Mouse (Mus musculus) cerebellum, adult 2 months (tissue): ENCODE data around the gene Trib2.

Experiments
- CTCF ChIP-seq: fragments of 200-500 bp; IDR thresholded peaks from 2 replicates; pipeline ENCODE4 v1.5.1; 2011; ENCODE audit warnings: low read depth, mild to moderate bottlenecking, control low read depth, low read length, moderate library complexity, borderline replicate concordance; ENCODE audit not compliant: insufficient read depth
- POLR2A ChIP-seq: fragments of 200-500 bp; IDR thresholded peaks from 2 replicates; pipeline ENCODE4 v1.6.1; 2011; ENCODE audit warnings: low read length, control low read depth, borderline replicate concordance; ENCODE audit not compliant: insufficient read depth

DNA sequence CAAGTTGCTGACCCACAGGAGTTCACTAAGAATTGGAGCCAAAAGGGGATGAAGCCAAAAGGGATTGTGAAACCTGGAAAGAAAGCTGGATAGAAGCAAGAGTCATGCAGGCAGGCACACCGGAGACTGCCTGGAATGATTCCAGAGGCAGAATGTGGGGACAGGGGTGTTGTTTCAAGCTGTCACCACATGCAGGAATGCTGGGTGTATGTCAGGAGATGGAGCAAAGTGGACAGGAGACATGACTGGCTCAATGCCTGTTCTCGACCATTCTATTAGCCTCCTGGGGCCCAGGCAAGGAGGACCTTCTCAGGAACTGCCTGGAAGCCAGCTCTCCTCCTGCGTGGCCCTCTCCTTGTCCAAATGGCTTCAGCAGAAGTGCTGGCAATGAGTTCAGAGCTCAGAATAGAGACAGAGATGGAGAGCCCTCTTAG is 33.2 kb upstream of the Trib2 start:
- TF ChIP-seq CTCF (no peak), POLR2A (no peak)
